Comparison of ENCODE assay signal across 8 mouse cellular contexts in genomic region chr16:55468833-55469458, GRCm38 (mm10).
DNase-seq lines count a peak whose midpoint lies in the region; ATAC-seq and TF ChIP-seq lines count a peak whose summit lies in the region.

No protein-coding gene starts in this region.

- intact Hi-C loops in left cerebral cortex, adult 2 months (cut with DNase I) = loop anchor here (2.0 to 10.0 kb wide), 3 partner anchors 318 to 484 kb away; no protein-coding TSS in a partner anchor

- peak; percentile 77 for TF ChIP-seq CTCF in left cerebral cortex, adult 2 months (IDR thresholded peaks at IDR 0.05)

- H3K27ac ChIP-seq in left cerebral cortex, adult 2 months = no peak overlapping the region

- peak; percentile 73 to 92 for DNase-seq in adrenal gland, adult (ENCODE audit: inconsistent age in 2 of 2, low spot score in 1 of 2)
- DNase-seq in gastrocnemius, adult 8-10 months (ENCODE audit: low spot score in 2 of 2) = peak; percentile 15 to 26
- DNase-seq in left cerebral cortex, adult 2 months (ENCODE audit: extremely low spot score in 1 of 2, low spot score in 2 of 2) = peak; percentile 88 to 90
- peak; percentile 91 for DNase-seq in mesoderm, embryonic 11.5 days (ENCODE audit: low read depth, low spot score)
- peak; percentile 52 for DNase-seq in skeletal muscle tissue, adult 2 months (ENCODE audit: low read depth, low spot score)
- DNase-seq in T-cell, adult 2 months (ENCODE audit: low spot score) = no peak

- no peak overlapping the region for H3K4me3 ChIP-seq in left cerebral cortex, adult 2 months

- ATAC-seq in common myeloid progenitor, adult 5-6 weeks (replicated peaks; ENCODE audit: low read depth, poor library complexity, severe bottlenecking) = peak; percentile 97
- ATAC-seq in inflammation-experienced regulatory T-cells, adult 6 months = peak; percentile 58
